Mouse (Mus musculus): ENCODE data around the gene Chkb. TPM values are rescaled to one million over a fixed set of nuclear protein-coding genes. Genes with fewer than 3 reads are reported as not detected.
A peak's percentile ranks its signal among the peaks of the same experiment; 100 is the strongest.

The Chkb gene
- polyA plus RNA-seq, 1 experiment from 2014 or later = 71.2 TPM

DNA sequence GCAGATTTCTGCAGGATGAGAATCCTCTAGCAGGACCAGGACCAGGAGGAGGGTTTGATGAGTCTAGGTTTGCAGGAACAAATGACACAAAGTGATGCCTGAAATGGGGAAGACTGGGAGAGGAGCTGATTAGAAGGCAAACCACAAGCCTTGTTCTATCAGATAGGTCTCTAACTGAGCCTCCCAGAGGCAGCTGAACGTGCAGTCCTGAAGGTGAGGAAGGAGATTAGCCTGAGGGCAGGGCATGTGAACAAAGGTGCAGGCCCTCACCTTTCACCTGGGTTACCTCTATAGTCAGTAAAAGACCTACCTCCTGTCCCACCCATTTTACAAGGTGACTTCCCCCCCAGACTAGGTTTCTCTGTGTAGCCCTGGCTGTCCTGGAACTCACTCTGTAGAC, 30.0 kb downstream of the Chkb start:
- no peak for TF ChIP-seq CTCF (IDR thresholded peaks at IDR 0.05)
- TF ChIP-seq EP300 (IDR thresholded peaks at IDR 0.05) = no peak
- DNase-seq (ENCODE audit: low spot score) = no peak
- no peaks in the 10 kb centered on the region for H3K36me3 ChIP-seq (ENCODE audit: insufficient read depth, low read length)
- H3K4me2 ChIP-seq (replicated peaks; ENCODE audit: low read depth, low read length) = no peak overlapping the region
- H3K4me3 ChIP-seq (ENCODE audit: low read depth, low read length) = no peak overlapping the region
- H3K27me3 ChIP-seq (replicated peaks; ENCODE audit: insufficient read depth, low read length) = no peaks in the 10 kb centered on the region
- no peaks in the 10 kb centered on the region for H3K4me1 ChIP-seq (ENCODE audit: insufficient read depth, low read depth, low read length)
- WGBS = 65% methylated on average over 1 of the region's 1 CpGs
- H3K9ac ChIP-seq (replicated peaks; ENCODE audit: low read depth) = no peak overlapping the region
- H3K27ac ChIP-seq (ENCODE audit: low read length) = no peak overlapping the region
- no peak for ATAC-seq
- no peaks in the 10 kb centered on the region for H3K9me3 ChIP-seq (ENCODE audit: low read length)

DNA sequence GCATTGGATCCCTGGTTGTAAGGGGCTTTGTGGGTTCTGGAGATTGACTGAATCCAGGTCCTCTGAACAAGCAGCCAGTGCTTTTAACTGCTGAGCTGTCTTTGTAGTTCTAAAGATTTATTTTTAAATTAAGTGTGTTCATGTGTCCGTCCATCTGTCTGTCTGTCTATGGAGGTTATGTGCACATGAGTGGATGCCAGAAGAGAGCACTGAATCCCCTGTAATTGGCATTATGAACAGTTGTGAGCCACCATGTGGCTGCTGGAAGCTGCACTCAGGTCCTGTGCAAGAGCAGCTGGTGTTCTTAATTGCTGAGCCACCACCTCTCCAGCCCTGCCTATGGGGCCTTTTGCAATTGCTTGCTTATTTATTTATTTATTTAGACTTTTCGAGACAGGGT, 31.6 kb downstream of the Chkb start:
- no peak for TF ChIP-seq CTCF (IDR thresholded peaks at IDR 0.05)
- no peak for TF ChIP-seq EP300 (IDR thresholded peaks at IDR 0.05)
- WGBS = 79% methylated on average over 2 of the region's 2 CpGs
- Histone ChIP-seq H3K9me3 (ENCODE audit: low read length) (no peaks in the 10 kb centered on the region), H3K4me1 (ENCODE audit: insufficient read depth, low read depth, low read length) (no peaks in the 10 kb centered on the region), H3K4me3 (ENCODE audit: low read depth, low read length) (no peak overlapping the region), H3K27ac (ENCODE audit: low read length) (no peak overlapping the region), H3K36me3 (ENCODE audit: insufficient read depth, low read length) (no peaks in the 10 kb centered on the region), H3K4me2 (replicated peaks; ENCODE audit: low read depth, low read length) (no peak overlapping the region), H3K9ac (replicated peaks; ENCODE audit: low read depth) (no peak overlapping the region), H3K27me3 (replicated peaks; ENCODE audit: insufficient read depth, low read length) (no peaks in the 10 kb centered on the region)
- DNase-seq (ENCODE audit: low spot score) = no peak
- no peak for ATAC-seq

DNA sequence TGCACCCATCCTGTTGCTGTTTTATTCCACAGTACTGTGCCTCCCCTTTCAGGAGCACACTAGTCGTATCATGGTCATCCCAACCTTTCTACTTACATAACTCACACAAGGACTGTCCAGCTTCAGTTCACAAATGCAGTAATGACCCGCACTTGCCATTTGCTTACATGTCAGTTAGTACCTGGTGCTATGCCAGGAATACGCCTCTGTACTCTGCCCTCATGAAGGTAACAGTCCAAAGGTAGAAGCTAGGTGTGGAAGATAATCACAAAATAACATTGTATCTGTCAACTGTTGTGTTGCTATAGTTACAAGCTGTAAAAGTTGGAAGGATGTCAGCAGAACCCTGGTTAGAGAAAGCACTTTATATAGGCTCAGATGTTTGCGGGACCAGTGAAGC, 32.8 kb downstream of the Chkb start:
- Histone ChIP-seq H3K9me3 (ENCODE audit: low read length) (no peaks in the 10 kb centered on the region), H3K27me3 (replicated peaks; ENCODE audit: insufficient read depth, low read length) (no peaks in the 10 kb centered on the region), H3K4me3 (ENCODE audit: low read depth, low read length) (no peak overlapping the region), H3K27ac (ENCODE audit: low read length) (no peak overlapping the region), H3K36me3 (ENCODE audit: insufficient read depth, low read length) (no peaks in the 10 kb centered on the region), H3K4me2 (replicated peaks; ENCODE audit: low read depth, low read length) (no peak overlapping the region), H3K4me1 (ENCODE audit: insufficient read depth, low read depth, low read length) (no peaks in the 10 kb centered on the region), H3K9ac (replicated peaks; ENCODE audit: low read depth) (no peak overlapping the region)
- no peak for TF ChIP-seq EP300 (IDR thresholded peaks at IDR 0.05)
- TF ChIP-seq CTCF (IDR thresholded peaks at IDR 0.05) = no peak
- no peak for ATAC-seq
- 79% methylated on average over 4 of the region's 4 CpGs for WGBS
- no peak for DNase-seq (ENCODE audit: low spot score)

DNA sequence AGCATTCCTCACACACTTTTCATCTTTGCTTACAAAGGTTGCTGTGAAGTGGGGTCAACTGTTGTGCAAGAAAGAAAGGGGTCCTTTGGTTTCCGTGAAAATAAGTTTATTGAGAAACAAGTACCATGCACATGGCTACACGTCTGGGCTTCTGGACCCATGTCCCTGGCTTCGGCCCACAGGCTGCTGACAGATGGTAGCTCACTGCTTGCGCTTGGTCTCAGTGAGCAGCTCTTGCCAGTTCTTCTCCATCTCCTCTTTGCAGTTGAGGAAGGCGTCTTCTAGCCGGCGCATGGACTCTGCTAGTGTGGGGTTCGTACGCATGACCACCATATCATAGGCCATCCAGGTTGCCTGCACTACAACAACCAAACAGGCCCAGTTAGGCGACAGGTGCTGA, 39.6 kb downstream of the Chkb start:
- Histone ChIP-seq H3K4me3 (ENCODE audit: low read depth, low read length) (no peak overlapping the region), H3K4me1 (ENCODE audit: insufficient read depth, low read depth, low read length) (no peaks in the 10 kb centered on the region), H3K27ac (ENCODE audit: low read length) (no peak overlapping the region), H3K9me3 (ENCODE audit: low read length) (no peaks in the 10 kb centered on the region), H3K27me3 (replicated peaks; ENCODE audit: insufficient read depth, low read length) (no peaks in the 10 kb centered on the region), H3K9ac (replicated peaks; ENCODE audit: low read depth) (no peak overlapping the region), H3K36me3 (ENCODE audit: insufficient read depth, low read length) (no peaks in the 10 kb centered on the region), H3K4me2 (replicated peaks; ENCODE audit: low read depth, low read length) (no peak overlapping the region)
- 86% methylated on average over 10 of the region's 10 CpGs for WGBS
- no peak for TF ChIP-seq CTCF (IDR thresholded peaks at IDR 0.05)
- no peak for TF ChIP-seq EP300 (IDR thresholded peaks at IDR 0.05)
- no peak for DNase-seq (ENCODE audit: low spot score)
- no peak for ATAC-seq

DNA sequence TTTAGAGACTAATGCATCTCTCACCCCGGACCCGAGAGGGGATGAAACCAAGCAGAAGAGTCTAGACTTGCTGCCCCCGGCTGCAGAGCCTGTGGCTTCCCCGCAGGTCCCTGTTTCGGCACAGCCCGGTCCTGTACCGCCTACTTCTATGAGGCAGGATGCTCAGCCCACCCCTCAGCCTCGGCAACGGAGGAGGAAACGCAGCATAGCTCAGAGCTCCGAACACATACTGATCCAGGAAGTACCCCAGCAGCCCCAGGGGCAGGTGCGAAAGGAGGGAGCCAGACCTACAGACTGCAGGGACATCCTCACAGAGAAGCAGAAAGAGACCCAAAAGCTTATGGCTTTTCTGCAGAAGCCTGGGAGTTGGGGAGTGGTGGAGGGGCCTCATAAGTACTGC, 42.6 kb downstream of the Chkb start:
- Histone ChIP-seq H3K4me2 (replicated peaks; ENCODE audit: low read depth, low read length) (no peak overlapping the region), H3K27me3 (replicated peaks; ENCODE audit: insufficient read depth, low read length) (0 out of 2 replicates have a peak, but pooled peaks cover 2% of the 10 kb centered on the region), H3K9ac (replicated peaks; ENCODE audit: low read depth) (no peak overlapping the region), H3K4me1 (ENCODE audit: insufficient read depth, low read depth, low read length) (no peaks in the 10 kb centered on the region), H3K36me3 (ENCODE audit: insufficient read depth, low read length) (no peaks in the 10 kb centered on the region), H3K27ac (ENCODE audit: low read length) (no peak overlapping the region), H3K9me3 (ENCODE audit: low read length) (no peaks in the 10 kb centered on the region), H3K4me3 (ENCODE audit: low read depth, low read length) (no peak overlapping the region)
- TF ChIP-seq EP300 (IDR thresholded peaks at IDR 0.05) (no peak), CTCF (IDR thresholded peaks at IDR 0.05) (no peak)
- ATAC-seq = no peak
- 45% methylated on average over 12 of the region's 12 CpGs for WGBS
- DNase-seq (ENCODE audit: low spot score) = no peak

DNA sequence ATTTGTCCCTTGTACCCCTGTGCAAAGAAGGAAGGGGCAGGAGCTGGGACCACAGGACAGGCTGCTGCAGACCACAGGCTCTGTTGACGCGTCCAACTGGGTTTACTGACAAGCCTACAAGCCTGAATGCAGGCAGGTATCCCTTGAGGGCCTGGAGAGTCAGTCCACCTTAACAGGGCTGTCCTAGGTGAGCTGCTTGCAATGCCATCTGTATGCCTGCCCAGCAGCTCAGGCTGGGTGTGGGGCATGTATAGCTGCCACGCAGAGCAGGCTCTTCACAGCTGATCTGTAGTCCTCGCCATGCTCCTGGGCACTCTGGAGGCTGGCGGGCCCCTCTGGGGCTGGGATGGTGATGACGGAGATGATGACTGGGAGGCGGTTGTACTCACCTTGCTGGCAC, 45.1 kb downstream of the Chkb start, which contains the start of gene Klhdc7b:
Klhdc7b (plus strand) TSS at position 301 of the 400 bp plus-strand sequence.
- H3K9me3 ChIP-seq (ENCODE audit: low read length) = no peaks in the 10 kb centered on the region
- peaks cover 2% of the 10 kb centered on the region; the same call in 1 of the 2 replicates for H3K27me3 ChIP-seq (replicated peaks; ENCODE audit: insufficient read depth, low read length)
- no peaks in the 10 kb centered on the region for H3K36me3 ChIP-seq (ENCODE audit: insufficient read depth, low read length)
- DNase-seq (ENCODE audit: low spot score) (no peak), ATAC-seq (no peak)
- no peak within 1 kb of the TSS for H3K9ac ChIP-seq (replicated peaks; ENCODE audit: low read depth)
- H3K4me2 ChIP-seq (replicated peaks; ENCODE audit: low read depth, low read length) = no peak within 1 kb of the TSS
- no peak within 1 kb of the TSS for H3K27ac ChIP-seq (ENCODE audit: low read length)
- TF ChIP-seq CTCF (IDR thresholded peaks at IDR 0.05) = no peak
- TF ChIP-seq EP300 (IDR thresholded peaks at IDR 0.05) = no peak
- no peak within 1 kb of the TSS for H3K4me3 ChIP-seq (ENCODE audit: low read depth, low read length)
- H3K4me1 ChIP-seq (ENCODE audit: insufficient read depth, low read depth, low read length) = no peaks in the 10 kb centered on the region
- WGBS = 75% methylated on average over 7 of the region's 7 CpGs

DNA sequence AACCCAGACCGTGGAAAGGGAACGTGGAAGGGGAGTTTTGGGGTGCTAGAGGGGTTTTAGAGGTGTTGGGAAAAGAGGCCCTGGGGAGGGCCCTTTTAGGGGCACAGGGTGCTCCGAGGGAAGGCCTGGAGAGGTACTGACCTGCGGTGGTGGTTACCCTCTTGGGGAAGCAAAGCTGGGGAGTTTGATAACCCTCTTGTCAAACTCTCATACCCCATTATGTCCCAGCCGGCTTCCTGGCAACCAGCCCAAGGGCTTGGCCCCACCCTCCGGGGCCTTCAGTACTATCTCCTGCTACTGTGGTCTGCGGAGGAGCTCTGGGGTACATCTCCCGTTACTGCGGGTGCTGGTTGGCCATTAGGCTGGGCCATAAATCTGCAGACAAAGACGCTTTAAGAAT, 50.3 kb downstream of the Chkb start:
- H3K27ac ChIP-seq (ENCODE audit: low read length) = no peak overlapping the region
- TF ChIP-seq EP300 (IDR thresholded peaks at IDR 0.05) (no peak), CTCF (IDR thresholded peaks at IDR 0.05) (no peak)
- ATAC-seq (peak; percentile 11; the same call in 1 of the 2 replicates), DNase-seq (ENCODE audit: low spot score) (peak; percentile 15)
- H3K27me3 ChIP-seq (replicated peaks; ENCODE audit: insufficient read depth, low read length) = peaks cover 34% of the 10 kb centered on the region
- no peak overlapping the region; the same call in 1 of the 2 replicates for H3K4me3 ChIP-seq (ENCODE audit: low read depth, low read length)
- H3K9me3 ChIP-seq (ENCODE audit: low read length) = no peaks in the 10 kb centered on the region
- no peak overlapping the region for H3K9ac ChIP-seq (replicated peaks; ENCODE audit: low read depth)
- 10% methylated on average over 10 of the region's 10 CpGs for WGBS
- H3K4me2 ChIP-seq (replicated peaks; ENCODE audit: low read depth, low read length) = peak overlapping the region; percentile 55
- H3K36me3 ChIP-seq (ENCODE audit: insufficient read depth, low read length) = no peaks in the 10 kb centered on the region
- H3K4me1 ChIP-seq (ENCODE audit: insufficient read depth, low read depth, low read length) = no peaks in the 10 kb centered on the region; the same call in 1 of the 2 replicates

Measured in lung, postnatal 0 days (tissue).